Mouse (Mus musculus) midbrain, embryonic 16.5 days (tissue): ENCODE results near the gene Pstpip1. TPM values are rescaled to one million over a fixed set of nuclear protein-coding genes. Genes with fewer than 3 reads are reported as not detected.

Experiments used
- ATAC-seq: fragments of 200-750 bp; cut with Nextera tagmentation; 2 replicates; pipeline ENCODE4 v1.8.0; 2017; ENCODE audit warnings: moderate TSS enrichment
- H3K27ac ChIP-seq: fragments of 300-500 bp; sonication (generic); 2 replicates; pipeline ENCODE4 v1.5.1; 2014; ENCODE audit warnings: mild to moderate bottlenecking, low read length, mixed read lengths
- H3K27me3 ChIP-seq: fragments of 300-500 bp; sonication (generic); 2 replicates; pipeline ENCODE4 v1.6.1; 2014; ENCODE audit warnings: low read depth, low read length, mixed read lengths; ENCODE audit not compliant: control insufficient read depth, insufficient read depth
- H3K36me3 ChIP-seq: fragments of 300-500 bp; sonication (generic); 2 replicates; pipeline ENCODE4 v1.6.1; 2014; ENCODE audit warnings: mild to moderate bottlenecking, low read length, moderate library complexity, mixed read lengths; ENCODE audit not compliant: control insufficient read depth, insufficient read depth
- H3K4me1 ChIP-seq: fragments of 300-500 bp; sonication (generic); 2 replicates; pipeline ENCODE4 v1.6.1; 2014; ENCODE audit warnings: mild to moderate bottlenecking, low read length, mixed read lengths; ENCODE audit not compliant: control insufficient read depth, insufficient read depth
- H3K4me2 ChIP-seq: fragments of 300-500 bp; sonication (generic); 2 replicates; pipeline ENCODE4 v1.6.1; 2014; ENCODE audit warnings: mild to moderate bottlenecking, low read length, mixed read lengths
- H3K4me3 ChIP-seq: fragments of 300-500 bp; sonication (generic); 2 replicates; pipeline ENCODE4 v1.5.1; 2014; ENCODE audit warnings: low read depth, mild to moderate bottlenecking, low read length, moderate library complexity, mixed read lengths
- H3K9ac ChIP-seq: fragments of 300-500 bp; sonication (generic); 2 replicates; pipeline ENCODE4 v1.6.1; 2014; ENCODE audit warnings: low read depth, low read length, mixed read lengths
- H3K9me3 ChIP-seq: fragments of 300-500 bp; sonication (generic); replicated peaks from 2 replicates; pipeline ENCODE4 v1.6.1; 2014; ENCODE audit warnings: mild to moderate bottlenecking, low read length, mixed read lengths; ENCODE audit not compliant: control insufficient read depth, poor library complexity, severe bottlenecking
- WGBS: fragments of 180-500 bp; shearing (Covaris S2); extraction: QIAGEN DNeasy Blood & Tissue Kit; methylation state at CpG from one replicate; pipeline ENCODE4 v1.1.7; 2014; 5-methylcytosine and 5-hydroxymethylcytosine counted together
- polyA plus RNA-seq: library from polyadenylated mRNA; unstranded; fragments of >200 nt; fragmentation: Nextera tagmentation; extraction: Ambion mirVana; gene quantifications from 2 replicates; pipeline ENCODE4 v1.2.1, GENCODE M21; 2015

The Pstpip1 gene
- polyA plus RNA-seq, 1 experiment from 2014 or later = 0.50 TPM

- H3K4me2 ChIP-seq = no peak overlapping the region
- no peak overlapping the region for H3K9ac ChIP-seq
- 87% methylated on average over 4 of the region's 4 CpGs for WGBS
- no peak overlapping the region for H3K4me3 ChIP-seq
- no peak for ATAC-seq
- H3K9me3 ChIP-seq = no peaks in the 10 kb centered on the region
- no peaks in the 10 kb centered on the region for H3K27me3 ChIP-seq
- no peaks in the 10 kb centered on the region for H3K4me1 ChIP-seq
- no peak overlapping the region for H3K27ac ChIP-seq
- no peaks in the 10 kb centered on the region for H3K36me3 ChIP-seq
Measured at GRCm38 (mm10) chr9:56097584-56098298, 8.0 kb downstream of the Pstpip1 start.

DNA sequence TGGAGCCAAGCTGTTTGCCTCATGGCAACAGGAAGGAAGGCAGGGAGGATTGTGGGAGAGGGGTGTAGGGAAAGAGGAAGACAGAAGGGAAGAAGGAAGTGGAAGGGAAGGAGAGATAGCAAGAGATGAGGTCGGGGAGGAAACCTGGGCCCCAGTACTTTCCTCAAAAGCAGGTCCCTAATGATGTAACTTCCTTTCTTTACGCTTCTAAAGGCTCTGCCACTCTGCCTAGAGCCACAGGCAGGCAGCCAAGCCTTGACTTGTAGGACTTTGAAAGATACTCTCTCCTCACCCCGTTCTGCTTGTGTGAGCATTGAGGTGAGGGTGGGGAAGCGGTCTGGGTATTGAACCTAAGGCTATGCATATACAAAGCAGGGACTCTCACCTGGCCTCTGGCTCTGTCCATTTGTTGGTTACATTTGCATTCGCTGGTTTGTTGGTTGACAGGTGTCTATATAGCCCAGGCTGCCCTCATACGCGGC lies 10.3 kb downstream of the Pstpip1 start:
- no peaks in the 10 kb centered on the region for H3K27me3 ChIP-seq
- H3K9me3 ChIP-seq = no peaks in the 10 kb centered on the region
- no peak for ATAC-seq
- H3K36me3 ChIP-seq = no peaks in the 10 kb centered on the region
- no peak overlapping the region for H3K27ac ChIP-seq
- 89% methylated on average over 7 of the region's 7 CpGs for WGBS
- no peak overlapping the region for H3K4me2 ChIP-seq
- H3K9ac ChIP-seq = no peak overlapping the region
- H3K4me1 ChIP-seq = no peaks in the 10 kb centered on the region
- no peak overlapping the region for H3K4me3 ChIP-seq

DNA sequence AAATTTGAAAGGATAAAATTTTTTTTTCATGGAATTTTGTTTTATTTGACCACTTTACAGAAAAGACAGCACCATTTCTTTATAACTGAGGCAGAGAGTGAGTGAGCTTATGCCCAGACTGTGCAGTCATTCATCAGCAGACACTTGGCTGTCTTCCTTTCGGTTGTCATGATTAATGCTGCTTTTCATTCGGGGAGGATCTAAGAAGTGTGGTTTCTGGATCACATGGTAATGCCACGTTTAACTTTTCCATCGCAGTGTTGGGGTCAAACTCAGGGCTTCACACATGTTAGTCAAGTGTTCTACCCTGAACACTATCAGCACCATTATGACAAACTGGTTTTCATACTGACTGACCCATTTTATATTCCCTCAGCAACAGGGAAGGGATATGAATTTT lies 11.3 kb downstream of the Pstpip1 start:
- no peaks in the 10 kb centered on the region for H3K9me3 ChIP-seq
- H3K9ac ChIP-seq = no peak overlapping the region
- no peak overlapping the region for H3K27ac ChIP-seq
- no peaks in the 10 kb centered on the region for H3K27me3 ChIP-seq
- no peak overlapping the region for H3K4me2 ChIP-seq
- no peaks in the 10 kb centered on the region for H3K4me1 ChIP-seq
- 65% methylated on average over 4 of the region's 4 CpGs for WGBS
- no peaks in the 10 kb centered on the region for H3K36me3 ChIP-seq
- no peak for ATAC-seq
- H3K4me3 ChIP-seq = no peak overlapping the region

DNA sequence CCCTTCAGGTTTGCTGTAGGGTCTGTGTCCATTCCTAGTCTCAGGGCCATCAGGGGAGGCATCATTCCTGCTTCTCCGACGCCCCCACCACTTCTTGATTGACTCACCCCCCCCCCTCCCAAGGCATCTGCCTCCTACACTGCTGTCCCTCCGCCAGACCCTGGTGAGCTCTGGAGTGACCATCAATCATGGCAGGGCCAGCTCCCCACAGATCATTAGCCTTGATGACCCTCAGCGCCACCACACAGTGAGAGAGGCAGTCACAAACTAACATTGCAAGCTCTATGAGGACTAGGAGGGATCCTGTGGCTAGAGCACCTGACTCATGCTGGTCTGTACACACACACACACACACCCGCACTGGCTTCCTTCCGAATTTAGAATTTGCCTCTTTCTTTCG lies 15.2 kb downstream of the Pstpip1 start:
- 86% methylated on average over 7 of the region's 7 CpGs for WGBS
- Histone ChIP-seq H3K27me3 (no peaks in the 10 kb centered on the region), H3K27ac (no peak overlapping the region), H3K9me3 (no peaks in the 10 kb centered on the region), H3K4me2 (no peak overlapping the region), H3K4me1 (no peaks in the 10 kb centered on the region), H3K9ac (no peak overlapping the region), H3K36me3 (no peaks in the 10 kb centered on the region), H3K4me3 (no peak overlapping the region)
- ATAC-seq = no peak

DNA sequence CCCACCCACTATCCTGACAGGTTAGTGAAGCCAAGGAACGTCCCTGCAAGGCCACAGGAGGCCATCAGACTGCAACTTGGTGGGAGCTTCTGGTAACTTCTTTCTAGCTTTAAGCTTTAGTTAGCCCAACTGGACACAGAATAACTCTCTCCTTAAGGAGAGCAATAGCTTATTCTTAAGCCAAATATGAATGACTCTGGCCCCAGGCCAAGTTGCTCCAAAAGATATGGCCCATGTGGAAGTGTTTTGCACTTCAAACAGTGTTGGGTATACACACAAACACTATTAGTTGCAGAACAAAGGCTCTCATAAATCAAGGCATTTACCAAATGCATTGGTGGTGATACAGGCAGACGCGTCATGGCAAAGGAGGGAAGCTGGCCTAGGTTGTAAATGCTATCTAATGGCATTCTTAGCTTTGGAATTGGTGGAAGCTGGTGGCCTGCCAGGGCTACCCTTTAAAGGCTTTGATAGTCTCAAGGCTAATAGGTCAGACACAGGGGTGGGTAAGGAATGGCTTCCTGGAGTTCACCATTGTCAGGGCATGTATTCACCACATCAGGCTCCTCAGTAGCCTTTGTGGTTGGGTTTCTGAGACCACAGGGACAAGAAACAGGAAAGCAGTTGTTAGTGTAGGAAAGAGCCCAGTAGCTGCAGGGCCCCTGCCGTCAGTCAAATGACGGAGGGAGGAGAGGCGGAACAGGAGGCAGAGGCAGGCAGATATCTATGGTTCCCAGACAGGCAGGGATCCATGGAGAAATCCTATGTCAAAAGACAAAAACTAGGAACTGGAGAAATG lies 16.7 kb downstream of the Pstpip1 start:
- no peak overlapping the region for H3K4me3 ChIP-seq
- no peak for ATAC-seq
- H3K4me1 ChIP-seq = no peaks in the 10 kb centered on the region
- H3K9me3 ChIP-seq = no peaks in the 10 kb centered on the region
- no peak overlapping the region for H3K27ac ChIP-seq
- 69% methylated on average over 6 of the region's 6 CpGs for WGBS
- H3K27me3 ChIP-seq = no peaks in the 10 kb centered on the region
- no peaks in the 10 kb centered on the region for H3K36me3 ChIP-seq
- H3K4me2 ChIP-seq = no peak overlapping the region
- H3K9ac ChIP-seq = no peak overlapping the region

DNA sequence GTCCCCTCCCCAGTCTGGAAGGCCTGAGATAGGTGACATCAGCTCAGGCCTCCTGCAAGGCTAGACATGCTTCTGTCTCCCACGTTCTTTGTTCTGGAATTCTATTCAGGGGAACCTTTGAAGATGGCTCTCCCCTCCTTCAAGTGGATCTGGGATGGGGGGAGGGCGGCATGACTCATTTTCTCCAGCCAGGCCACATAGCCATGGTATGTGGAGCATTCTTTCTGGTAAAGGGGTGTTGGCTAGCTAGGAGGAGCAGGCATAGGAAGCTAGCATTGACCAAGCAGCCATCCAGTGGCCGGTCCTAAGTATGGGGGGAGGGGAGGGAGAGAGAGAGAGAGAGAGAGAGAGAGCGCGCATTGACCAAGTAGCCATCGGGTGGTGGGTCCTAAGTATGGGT lies 17.8 kb downstream of the Pstpip1 start:
- Histone ChIP-seq H3K4me2 (no peak overlapping the region), H3K4me1 (no peaks in the 10 kb centered on the region), H3K27ac (no peak overlapping the region), H3K9me3 (no peaks in the 10 kb centered on the region), H3K27me3 (no peaks in the 10 kb centered on the region), H3K36me3 (no peaks in the 10 kb centered on the region), H3K9ac (no peak overlapping the region), H3K4me3 (no peak overlapping the region)
- ATAC-seq = no peak
- WGBS = 62% methylated on average over 6 of the region's 6 CpGs

GRCm38 (mm10) chr9:56108174-56108573 lies 18.4 kb downstream of the Pstpip1 start:
- H3K4me3 ChIP-seq = no peak overlapping the region
- WGBS = 83% methylated on average over 5 of the region's 5 CpGs

DNA sequence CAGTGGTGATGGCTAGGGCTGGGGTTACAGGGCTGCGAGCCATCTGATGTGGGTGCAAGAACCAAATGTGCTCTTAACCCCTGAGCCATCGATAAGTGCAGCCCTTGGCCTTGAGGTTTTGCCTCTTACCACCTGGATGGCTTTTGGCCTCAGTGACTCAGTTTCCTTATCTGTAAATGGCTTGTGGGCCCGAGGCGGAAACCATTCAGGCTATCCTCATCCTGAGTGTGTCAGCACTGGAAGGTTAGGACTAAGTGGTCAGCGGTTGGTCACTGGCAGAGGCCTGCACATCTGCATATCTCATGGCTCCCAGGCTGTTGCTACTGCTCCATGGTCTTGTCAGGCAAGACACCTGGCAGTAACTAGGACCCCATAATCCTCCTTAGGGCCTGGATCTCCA lies 28.3 kb downstream of the Pstpip1 start:
- peak overlapping the region; percentile 85; the same call in 1 of the 2 replicates for H3K4me2 ChIP-seq
- peak overlapping the region; percentile 61; the same call in 1 of the 2 replicates for H3K9ac ChIP-seq
- peak; percentile 12; the same call in 1 of the 2 replicates for ATAC-seq
- no peak overlapping the region for H3K27ac ChIP-seq
- H3K36me3 ChIP-seq = no peaks in the 10 kb centered on the region
- H3K27me3 ChIP-seq = no peaks in the 10 kb centered on the region
- H3K9me3 ChIP-seq = no peaks in the 10 kb centered on the region
- H3K4me3 ChIP-seq = no peak overlapping the region
- peaks cover 7% of the 10 kb centered on the region for H3K4me1 ChIP-seq
- WGBS = 84% methylated on average over 5 of the region's 5 CpGs

More at GRCm38 (mm10) chr9:56108174-56108573, 18.4 kb downstream of the Pstpip1 start:
- H3K4me1 ChIP-seq = no peaks in the 10 kb centered on the region
- no peak overlapping the region for H3K4me2 ChIP-seq
- no peak overlapping the region for H3K27ac ChIP-seq
- no peak for ATAC-seq
- no peaks in the 10 kb centered on the region for H3K36me3 ChIP-seq
- no peak overlapping the region for H3K9ac ChIP-seq
- no peaks in the 10 kb centered on the region for H3K27me3 ChIP-seq
- no peaks in the 10 kb centered on the region for H3K9me3 ChIP-seq

DNA sequence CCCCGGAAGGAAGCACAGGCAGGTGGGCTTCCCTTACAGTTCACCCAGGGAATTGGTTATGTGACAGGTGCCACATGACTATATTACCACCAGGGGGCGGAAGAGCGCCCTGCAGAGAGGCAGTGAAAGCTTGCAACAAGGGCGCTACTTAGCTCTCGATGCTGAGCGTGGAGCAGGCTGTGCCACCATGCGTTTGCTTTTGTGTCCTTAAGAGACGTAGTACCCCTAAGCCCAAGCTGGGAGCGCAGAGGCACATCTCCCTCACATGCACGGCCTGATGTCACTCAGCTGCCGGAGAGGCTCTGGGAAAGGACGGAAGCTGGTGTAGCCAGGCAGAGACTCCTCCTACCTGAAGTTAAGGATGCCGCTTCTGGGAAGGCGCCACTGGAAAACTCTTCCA lies 28.8 kb downstream of the Pstpip1 start:
- peak; percentile 71 for ATAC-seq
- no peak overlapping the region for H3K27ac ChIP-seq
- H3K4me2 ChIP-seq = peak overlapping the region; percentile 85
- no peaks in the 10 kb centered on the region for H3K36me3 ChIP-seq
- peak overlapping the region; percentile 39 for H3K4me3 ChIP-seq
- H3K4me1 ChIP-seq = peaks cover 7% of the 10 kb centered on the region
- H3K9ac ChIP-seq = peak overlapping the region; percentile 61
- no peaks in the 10 kb centered on the region for H3K27me3 ChIP-seq
- WGBS = 3% methylated on average over 14 of the region's 14 CpGs
- H3K9me3 ChIP-seq = no peaks in the 10 kb centered on the region
